Mouse (Mus musculus): ENCODE measurements around the gene Gm10718.
"Not testable (repeated sequence)": the region's sequence is repeated elsewhere in the genome, so short reads cannot be mapped to it uniquely, and the experiment has no call there.

GRCm38 (mm10) chr9:3007272-3007671 is 16.1 kb upstream of the Gm10718 start:
- TF ChIP-seq CTCF (IDR thresholded peaks at IDR 0.05; ENCODE audit: extremely low read depth, insufficient read depth, insufficient read length, insufficient replicate concordance); POLR2A (IDR thresholded peaks at IDR 0.05; ENCODE audit: low read depth, low read length): not testable (repeated sequence)

Measured in spleen, adult 2 months (tissue).